Mouse (Mus musculus): Measurements from ENCODE around the gene Tmem184a. TPM values are rescaled to one million over a fixed set of nuclear protein-coding genes. Genes with fewer than 3 reads are reported as not detected.

Tmem184a gene
- total RNA-seq, 2 experiments from 2014 or later: 0.16 to 0.32 TPM

- no peak for DNase-seq (ENCODE audit: extremely low spot score in 1 of 2, low spot score in 1 of 2)
Measured at GRCm38 (mm10) chr5:139813963-139814381, 5.7 kb downstream of the Tmem184a start.

- DNase-seq (ENCODE audit: extremely low spot score in 1 of 2, low spot score in 1 of 2): no peak
Measured at GRCm38 (mm10) chr5:139813126-139813490, 6.6 kb downstream of the Tmem184a start.

- DNase-seq (ENCODE audit: extremely low spot score in 1 of 2, low spot score in 1 of 2): no peak
Measured at GRCm38 (mm10) chr5:139812398-139813125, 7.2 kb downstream of the Tmem184a start.

GRCm38 (mm10) chr5:139811677-139812397, 7.9 kb downstream of the Tmem184a start:
- DNase-seq (ENCODE audit: extremely low spot score in 1 of 2, low spot score in 1 of 2): no peak

GRCm38 (mm10) chr5:139809397-139809796, 10.3 kb downstream of the Tmem184a start:
- no peak for DNase-seq (ENCODE audit: extremely low spot score in 1 of 2, low spot score in 1 of 2)

GRCm38 (mm10) chr5:139805924-139806323, 13.8 kb downstream of the Tmem184a start:
- DNase-seq (ENCODE audit: extremely low spot score in 1 of 2, low spot score in 1 of 2): no peak

GRCm38 (mm10) chr5:139804573-139805111, 15.1 kb downstream of the Tmem184a start:
- DNase-seq (ENCODE audit: extremely low spot score in 1 of 2, low spot score in 1 of 2): no peak

- no peak for DNase-seq (ENCODE audit: extremely low spot score in 1 of 2, low spot score in 1 of 2)
Measured at GRCm38 (mm10) chr5:139804107-139804551, 15.6 kb downstream of the Tmem184a start.

GRCm38 (mm10) chr5:139803601-139804102, 16.1 kb downstream of the Tmem184a start:
- DNase-seq (ENCODE audit: extremely low spot score in 1 of 2, low spot score in 1 of 2): no peak

GRCm38 (mm10) chr5:139803165-139803564, 16.6 kb downstream of the Tmem184a start:
- DNase-seq (ENCODE audit: extremely low spot score in 1 of 2, low spot score in 1 of 2): no peak

- DNase-seq (ENCODE audit: extremely low spot score in 1 of 2, low spot score in 1 of 2): no peak
Measured at GRCm38 (mm10) chr5:139801880-139802279, 17.8 kb downstream of the Tmem184a start.

- DNase-seq (ENCODE audit: extremely low spot score in 1 of 2, low spot score in 1 of 2): no peak
Measured at GRCm38 (mm10) chr5:139801231-139801630, 18.5 kb downstream of the Tmem184a start.

- DNase-seq (ENCODE audit: extremely low spot score in 1 of 2, low spot score in 1 of 2): no peak
Measured at GRCm38 (mm10) chr5:139799801-139800590, 19.7 kb downstream of the Tmem184a start.

GRCm38 (mm10) chr5:139799041-139799440, 20.7 kb downstream of the Tmem184a start:
- DNase-seq (ENCODE audit: extremely low spot score in 1 of 2, low spot score in 1 of 2): no peak

GRCm38 (mm10) chr5:139798168-139798900, 21.4 kb downstream of the Tmem184a start:
- DNase-seq (ENCODE audit: extremely low spot score in 1 of 2, low spot score in 1 of 2): no peak

- peak; percentile 62 to 80 for DNase-seq (ENCODE audit: extremely low spot score in 1 of 2, low spot score in 1 of 2)
Measured at GRCm38 (mm10) chr5:139797473-139798167, 22.1 kb downstream of the Tmem184a start.

GRCm38 (mm10) chr5:139796900-139797299, 22.8 kb downstream of the Tmem184a start:
- DNase-seq (ENCODE audit: extremely low spot score in 1 of 2, low spot score in 1 of 2): no peak

GRCm38 (mm10) chr5:139796001-139796620, 23.6 kb downstream of the Tmem184a start:
- no peak for DNase-seq (ENCODE audit: extremely low spot score in 1 of 2, low spot score in 1 of 2)

- no peak for DNase-seq (ENCODE audit: extremely low spot score in 1 of 2, low spot score in 1 of 2)
Measured at GRCm38 (mm10) chr5:139794938-139795337, 24.8 kb downstream of the Tmem184a start.
